Mouse (Mus musculus) bone marrow macrophage, adult 2 months (primary cell): Measurements from ENCODE around the gene Stag1.

ENCODE experiments used
- CTCF ChIP-seq: IDR thresholded peaks from 2 replicates; pipeline ENCODE4 v1.5.1; 2012; ENCODE audit warnings: low read depth, mild to moderate bottlenecking, low read length, moderate library complexity
- POLR2A ChIP-seq: IDR thresholded peaks from 2 replicates; pipeline ENCODE4 v1.6.1; 2012; ENCODE audit warnings: mild to moderate bottlenecking, low read depth, low read length, borderline replicate concordance

DNA sequence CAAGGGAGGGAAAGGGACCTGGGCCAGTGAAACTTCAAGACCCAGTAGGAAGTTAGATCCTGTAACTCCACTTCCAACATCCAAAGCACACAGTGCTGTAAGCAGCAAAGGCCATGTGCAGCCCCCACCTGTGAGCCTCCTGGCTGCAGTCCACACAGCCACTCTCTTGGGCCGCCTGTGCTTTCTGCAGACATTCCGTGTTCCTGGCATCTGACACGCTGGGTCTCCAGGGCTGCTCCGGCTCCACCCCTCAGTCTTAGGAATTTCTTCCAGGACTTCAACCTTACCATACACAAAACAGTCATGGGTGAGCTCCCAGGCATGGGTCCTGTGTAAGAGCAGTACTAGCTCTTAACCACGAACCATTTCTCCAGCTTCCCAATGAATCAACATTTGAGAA lies 381.7 kb downstream of the Stag1 start:
- TF ChIP-seq POLR2A, result no peak
- TF ChIP-seq CTCF, result no peak
